Mouse (Mus musculus): ENCODE data around the gene Dusp8. TPM values are rescaled to one million over a fixed set of nuclear protein-coding genes. Genes with fewer than 3 reads are reported as not detected.
A peak's percentile ranks its signal among the peaks of the same experiment; 100 is the strongest.
"Not testable (repeated sequence)": the region's sequence is repeated elsewhere in the genome, so short reads cannot be mapped to it uniquely, and the experiment has no call there.

The Dusp8 gene
- 2.6 and 2.9 TPM in 2 replicates for polyA plus RNA-seq (2015; fragmentation: Nextera tagmentation; extraction: Ambion mirVana)

DNA sequence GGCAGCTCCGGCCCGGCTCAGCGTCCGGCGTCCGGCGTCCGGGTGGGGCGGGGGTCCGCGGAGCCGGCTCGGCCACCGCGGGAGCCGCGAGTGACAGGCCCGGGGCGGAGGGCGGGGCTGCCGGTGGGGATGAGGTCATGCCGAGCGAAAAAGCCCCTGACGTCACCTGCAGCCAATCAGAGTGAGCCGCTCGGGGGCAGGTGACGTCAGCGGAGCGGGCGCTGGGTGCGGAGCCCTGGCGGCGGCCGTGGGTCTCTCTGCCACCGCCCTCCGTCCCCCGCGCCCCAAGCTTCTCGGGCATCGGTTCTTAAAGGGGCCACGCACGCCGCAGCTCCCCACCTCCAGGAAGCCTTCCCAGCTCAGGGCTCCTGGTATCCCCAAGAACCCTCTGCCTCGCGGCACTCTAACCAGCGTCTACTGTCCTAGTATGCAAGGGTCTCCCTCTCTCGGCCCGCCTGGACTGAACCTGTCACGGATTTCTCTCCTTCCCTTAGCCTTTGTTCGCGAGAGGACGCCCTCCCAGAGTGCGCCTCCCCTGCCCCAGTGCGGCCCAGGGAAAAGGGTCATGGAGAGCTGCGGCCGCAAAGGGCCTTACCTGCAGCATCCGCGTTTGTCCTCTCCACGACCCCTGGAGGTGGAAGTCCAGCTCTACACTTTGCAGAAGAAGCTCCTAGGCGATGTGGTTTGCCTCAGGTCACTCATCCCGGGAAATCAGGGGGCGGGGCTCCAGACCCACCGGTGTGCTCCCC, at the start of gene Dusp8:
Gene Dusp8 (minus strand): TSS at position 661 of the 749 bp plus-strand sequence.
- ATAC-seq (replicated peaks; ENCODE audit: low FRiP score), result peak; percentile 90
- H3K36me3 ChIP-seq, result no peaks in the 10 kb centered on the region
- WGBS, result under 1% methylated on average over 62 of the region's 63 CpGs
- no peak within 1 kb of the TSS for H3K27ac ChIP-seq
- H3K9me3 ChIP-seq (replicated peaks), result no peaks in the 10 kb centered on the region
- peak within 1 kb of the TSS; percentile 67 for H3K9ac ChIP-seq
- H3K27me3 ChIP-seq, result peaks cover 89% of the 10 kb centered on the region
- peaks cover 19% of the 10 kb centered on the region for H3K4me1 ChIP-seq
- peak within 1 kb of the TSS; percentile 76 for H3K4me3 ChIP-seq (replicated peaks)
- H3K4me2 ChIP-seq, result peak within 1 kb of the TSS; percentile 98

DNA sequence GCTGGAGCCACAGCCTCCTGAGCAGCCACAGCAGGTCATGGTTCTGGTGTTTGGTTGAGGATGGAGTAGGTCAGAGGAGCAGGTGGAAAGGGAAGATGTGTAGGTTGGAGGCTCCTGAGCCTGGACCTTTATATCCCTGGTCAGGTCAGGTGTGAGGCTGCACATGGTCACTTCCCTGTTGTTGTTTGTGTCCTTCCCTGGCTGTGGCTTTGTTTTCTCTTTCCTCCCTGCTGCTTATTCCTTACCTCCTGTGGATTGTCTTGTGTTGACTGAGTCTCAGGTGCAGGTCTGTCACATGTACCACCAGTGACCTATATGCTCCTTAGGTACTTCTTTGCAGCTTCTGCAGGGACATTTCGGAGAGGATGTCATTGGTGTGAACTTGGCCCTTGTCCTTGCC, 48.9 kb upstream of the Dusp8 start, which contains the start of gene Gm45337:
Gene Gm45337 (minus strand): TSS at position 101 of the 400 bp plus-strand sequence.
- 86% methylated on average over 1 of the region's 1 CpGs for WGBS
- H3K4me2 ChIP-seq, result no peak within 1 kb of the TSS
- H3K4me1 ChIP-seq, result no peaks in the 10 kb centered on the region
- H3K9ac ChIP-seq, result no peak within 1 kb of the TSS
- peaks cover 10% of the 10 kb centered on the region for H3K27me3 ChIP-seq
- no peak for ATAC-seq (replicated peaks; ENCODE audit: low FRiP score)
- no peak within 1 kb of the TSS for H3K4me3 ChIP-seq (replicated peaks)
- H3K9me3 ChIP-seq (replicated peaks), result no peaks in the 10 kb centered on the region
- H3K36me3 ChIP-seq, result no peaks in the 10 kb centered on the region
- no peak within 1 kb of the TSS for H3K27ac ChIP-seq

DNA sequence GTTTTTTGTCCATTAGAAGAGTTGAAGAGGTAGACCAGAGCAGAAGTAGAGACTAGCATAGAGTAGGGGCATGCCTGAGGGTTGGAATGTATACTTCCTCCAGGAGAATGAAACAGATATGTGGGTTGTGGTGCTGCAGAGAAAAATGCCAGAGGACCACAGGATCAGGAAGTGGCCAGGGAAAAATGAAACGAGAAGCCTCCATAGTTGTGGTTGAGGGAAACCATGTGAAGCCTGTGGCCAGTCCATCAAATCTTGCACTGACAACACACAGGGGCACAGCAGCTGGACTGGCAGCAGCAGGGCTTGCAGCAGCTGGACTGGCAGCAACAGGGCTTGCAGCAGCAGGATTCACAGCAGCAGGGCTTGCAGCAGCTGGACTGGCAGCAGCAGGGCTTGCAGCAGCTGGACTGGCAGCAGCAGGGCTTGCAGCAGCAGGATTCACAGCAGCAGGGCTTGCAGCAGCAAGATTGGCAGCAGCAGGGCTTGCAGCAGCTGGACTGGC, 47.9 kb upstream of the Dusp8 start:
- ATAC-seq (replicated peaks; ENCODE audit: low FRiP score); H3K27ac ChIP-seq; H3K27me3 ChIP-seq; H3K4me1 ChIP-seq; H3K9me3 ChIP-seq (replicated peaks); H3K9ac ChIP-seq; H3K36me3 ChIP-seq; H3K4me2 ChIP-seq; H3K4me3 ChIP-seq (replicated peaks): not testable (repeated sequence)
- WGBS, result 43% methylated on average over 1 of the region's 1 CpGs

DNA sequence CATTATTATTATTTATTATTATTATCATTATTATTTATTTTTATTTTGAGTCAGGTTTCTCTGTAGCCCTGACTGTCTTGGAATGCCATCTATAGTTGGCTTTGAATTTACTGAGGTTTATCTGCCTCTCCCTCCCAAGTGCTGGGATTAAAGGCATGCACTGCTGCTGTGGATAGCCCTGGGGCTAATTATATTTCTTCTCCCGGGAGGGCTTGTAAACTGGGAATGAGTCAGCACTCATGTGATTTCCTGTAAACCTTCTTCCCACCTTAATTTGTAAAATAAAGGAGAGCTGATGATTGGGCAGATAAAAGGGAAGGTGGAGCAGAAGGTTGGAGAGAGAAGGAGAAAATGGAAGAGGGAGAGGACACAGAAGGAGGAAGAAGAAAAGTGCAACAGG, 45.1 kb upstream of the Dusp8 start:
- Histone ChIP-seq H3K27ac (no peak overlapping the region), H3K9ac (no peak overlapping the region), H3K27me3 (peaks cover 7% of the 10 kb centered on the region), H3K4me2 (no peak overlapping the region), H3K4me3 (replicated peaks) (no peak overlapping the region), H3K36me3 (no peaks in the 10 kb centered on the region), H3K4me1 (no peaks in the 10 kb centered on the region), H3K9me3 (replicated peaks) (no peaks in the 10 kb centered on the region)
- WGBS, result 2% methylated on average over 1 of the region's 1 CpGs
- no peak for ATAC-seq (replicated peaks; ENCODE audit: low FRiP score)

DNA sequence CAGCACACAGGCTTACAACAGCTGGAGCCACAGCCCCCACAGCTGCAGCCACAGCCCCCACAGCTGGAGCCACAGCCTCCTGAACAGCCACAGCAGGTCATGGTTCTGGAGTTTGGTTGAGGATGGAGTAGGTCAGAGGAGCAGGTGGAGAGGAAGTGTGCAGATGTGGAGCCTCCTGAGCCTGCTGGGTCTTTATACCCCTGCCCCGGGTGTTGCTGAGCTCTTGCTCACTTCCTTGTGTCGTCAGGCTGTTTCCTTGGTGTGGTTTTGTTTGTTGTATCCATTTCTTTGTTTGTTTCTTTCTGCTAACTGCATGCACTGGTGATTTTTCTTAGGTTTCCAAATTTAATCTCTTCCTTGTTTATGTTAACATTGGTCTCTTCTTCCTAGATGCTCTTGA, 40.3 kb upstream of the Dusp8 start, which contains the start of gene Gm39115:
Gene Gm39115 (minus strand): TSS at position 101 of the 400 bp plus-strand sequence.
- not testable (repeated sequence) for H3K27me3 ChIP-seq

DNA sequence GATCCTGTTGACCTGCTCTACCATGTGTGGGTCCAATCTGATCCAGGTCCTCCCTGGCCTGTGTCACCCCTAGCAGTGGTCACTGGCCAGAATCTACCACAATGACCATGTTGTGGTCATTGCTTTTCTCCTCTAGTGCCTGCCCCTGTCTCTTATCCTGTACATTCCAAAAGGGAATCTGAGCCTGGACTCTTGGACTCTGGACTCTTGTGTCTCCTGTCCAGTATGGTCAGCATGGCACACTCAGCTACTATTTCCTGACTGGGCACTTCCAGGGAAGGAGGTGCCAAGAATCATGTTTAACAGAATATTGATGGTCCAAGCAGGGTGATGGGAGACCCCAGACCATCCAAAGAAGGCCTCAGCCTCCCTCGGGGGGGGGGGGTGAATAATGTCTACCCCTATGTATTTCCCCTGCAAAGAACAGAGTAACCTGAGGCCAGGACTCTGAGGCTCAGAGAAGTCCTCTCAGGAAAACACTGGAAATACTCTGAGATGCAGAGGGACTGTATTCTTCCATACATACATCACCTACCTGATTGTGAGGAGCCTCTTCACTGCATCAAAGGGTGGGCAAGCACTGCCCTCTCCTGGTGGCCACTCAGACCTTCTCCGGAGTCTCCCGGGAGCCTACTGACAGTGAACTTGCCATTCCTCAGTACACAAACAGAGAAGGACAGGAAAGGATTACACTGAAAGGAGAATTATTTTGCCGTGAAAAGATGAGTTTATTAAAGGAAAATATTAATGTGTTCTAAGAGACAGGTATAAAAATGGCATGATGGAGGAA, 38.8 kb upstream of the Dusp8 start:
- Histone ChIP-seq H3K9me3 (replicated peaks) (no peaks in the 10 kb centered on the region), H3K9ac (no peak overlapping the region), H3K36me3 (no peaks in the 10 kb centered on the region), H3K4me3 (replicated peaks) (no peak overlapping the region), H3K27ac (no peak overlapping the region), H3K4me2 (no peak overlapping the region), H3K4me1 (no peaks in the 10 kb centered on the region), H3K27me3 (no peaks in the 10 kb centered on the region)
- WGBS, result 49% methylated on average over 4 of the region's 4 CpGs
- ATAC-seq (replicated peaks; ENCODE audit: low FRiP score), result no peak

More for the DNA sequence above, 40.3 kb upstream of the Dusp8 start, which contains the start of gene Gm39115:
- not testable (repeated sequence) for H3K36me3 ChIP-seq; H3K9me3 ChIP-seq (replicated peaks); H3K9ac ChIP-seq; H3K27ac ChIP-seq; H3K4me3 ChIP-seq (replicated peaks); H3K4me2 ChIP-seq; ATAC-seq (replicated peaks; ENCODE audit: low FRiP score); H3K4me1 ChIP-seq
- 44% methylated on average over 2 of the region's 2 CpGs for WGBS

DNA sequence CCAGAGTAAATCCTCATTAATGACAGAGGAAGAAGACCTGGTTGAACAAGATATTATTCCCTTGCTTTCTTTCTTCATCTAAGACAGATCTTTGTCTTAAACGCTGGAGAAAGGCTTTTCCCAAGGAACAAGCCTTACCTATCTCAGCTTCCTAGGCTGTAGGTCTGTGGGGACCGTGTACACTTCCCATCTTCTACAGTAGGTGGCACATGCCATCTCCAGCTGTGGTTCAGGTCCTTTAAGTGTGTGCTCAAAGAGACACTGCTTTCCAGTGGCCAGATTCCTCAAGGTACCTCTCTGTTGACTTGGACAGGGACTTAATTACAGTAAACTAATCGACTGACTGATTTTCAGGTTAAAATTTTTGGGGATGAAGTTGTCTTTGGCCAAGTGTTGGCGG, 33.2 kb upstream of the Dusp8 start:
- Histone ChIP-seq H3K27me3 (no peaks in the 10 kb centered on the region), H3K36me3 (no peaks in the 10 kb centered on the region), H3K4me2 (no peak overlapping the region), H3K9ac (no peak overlapping the region), H3K9me3 (replicated peaks) (no peaks in the 10 kb centered on the region), H3K4me3 (replicated peaks) (no peak overlapping the region), H3K4me1 (no peaks in the 10 kb centered on the region), H3K27ac (no peak overlapping the region)
- no peak for ATAC-seq (replicated peaks; ENCODE audit: low FRiP score)
- WGBS, result 65% methylated on average over 4 of the region's 4 CpGs

DNA sequence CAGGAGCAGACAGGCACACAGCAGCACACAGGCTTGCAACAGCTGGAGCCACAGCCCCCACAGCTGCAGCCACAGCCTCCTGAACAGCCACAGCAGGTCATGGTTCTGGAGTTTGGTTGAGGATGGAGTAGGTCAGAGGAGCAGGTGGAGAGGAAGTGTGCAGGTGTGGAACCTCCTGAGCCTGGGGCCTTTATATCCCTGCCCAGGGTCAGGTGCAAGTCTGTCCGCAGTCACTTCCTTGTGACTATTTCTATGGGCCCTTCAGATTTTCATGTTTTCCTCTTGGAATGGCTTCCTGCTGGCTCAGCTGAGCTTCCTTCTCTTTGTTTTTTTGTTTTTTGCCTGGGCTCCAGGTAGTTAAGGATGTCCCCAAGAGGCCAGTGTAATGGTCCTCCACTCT, 25.0 kb upstream of the Dusp8 start, which contains the start of gene Gm45618:
Gene Gm45618 (minus strand): TSS at position 101 of the 400 bp plus-strand sequence.
- H3K4me2 ChIP-seq; H3K4me3 ChIP-seq (replicated peaks); H3K27me3 ChIP-seq; H3K27ac ChIP-seq; H3K4me1 ChIP-seq; ATAC-seq (replicated peaks; ENCODE audit: low FRiP score); H3K9me3 ChIP-seq (replicated peaks); H3K36me3 ChIP-seq; H3K9ac ChIP-seq: not testable (repeated sequence)
- 100% methylated on average over 1 of the region's 1 CpGs for WGBS

DNA sequence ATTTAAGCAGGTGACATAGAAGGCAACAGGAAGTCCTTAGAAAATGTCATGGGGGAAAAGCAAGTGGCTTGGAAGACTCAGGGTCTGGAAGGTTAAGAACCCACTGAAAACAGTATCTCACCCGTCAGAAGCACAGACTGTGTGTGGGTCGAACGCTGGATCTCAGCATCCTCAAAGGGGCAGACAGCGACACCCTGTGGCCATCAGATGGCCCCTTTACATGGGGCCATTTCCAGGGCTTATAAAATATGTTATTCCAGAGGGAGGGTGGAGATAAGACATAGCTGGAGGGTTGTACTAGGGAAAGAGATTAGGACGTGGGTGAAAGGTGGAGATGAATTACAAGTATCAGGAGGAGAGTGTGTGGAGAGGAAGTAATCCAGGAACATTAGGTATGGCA, 24.0 kb upstream of the Dusp8 start:
- Histone ChIP-seq H3K27ac (no peak overlapping the region), H3K36me3 (no peaks in the 10 kb centered on the region), H3K27me3 (no peaks in the 10 kb centered on the region), H3K4me2 (no peak overlapping the region), H3K9me3 (replicated peaks) (no peaks in the 10 kb centered on the region), H3K4me3 (replicated peaks) (no peak overlapping the region), H3K9ac (no peak overlapping the region), H3K4me1 (no peaks in the 10 kb centered on the region)
- 19% methylated on average over 5 of the region's 5 CpGs for WGBS
- ATAC-seq (replicated peaks; ENCODE audit: low FRiP score), result no peak

DNA sequence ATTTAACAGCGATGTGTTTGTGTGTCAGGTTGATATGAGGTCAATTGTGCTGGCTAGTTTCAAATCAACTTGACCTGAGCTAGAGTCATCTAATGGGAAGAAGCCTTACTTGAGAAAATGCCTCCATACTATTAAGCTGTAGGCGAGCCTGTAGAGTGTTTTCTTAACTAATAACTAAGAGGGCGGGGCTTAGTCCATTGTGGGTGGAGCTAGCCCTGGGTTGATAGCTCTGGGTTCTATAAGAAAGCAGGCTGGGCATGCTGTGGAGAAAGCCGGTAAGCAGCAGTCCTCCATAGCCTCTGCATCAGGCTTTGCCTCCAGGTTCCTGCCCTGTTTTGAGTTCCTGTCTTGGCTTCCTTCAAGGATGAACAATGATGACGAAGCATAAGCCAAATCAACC, 9.1 kb upstream of the Dusp8 start:
- no peaks in the 10 kb centered on the region for H3K4me1 ChIP-seq
- no peak overlapping the region for H3K4me3 ChIP-seq (replicated peaks)
- WGBS, result 54% methylated on average over 5 of the region's 5 CpGs
- H3K27ac ChIP-seq, result no peak overlapping the region
- no peak overlapping the region for H3K4me2 ChIP-seq
- H3K9ac ChIP-seq, result no peak overlapping the region
- no peak for ATAC-seq (replicated peaks; ENCODE audit: low FRiP score)
- H3K27me3 ChIP-seq, result peaks cover 19% of the 10 kb centered on the region; the same call in 1 of the 2 replicates
- no peaks in the 10 kb centered on the region for H3K36me3 ChIP-seq
- H3K9me3 ChIP-seq (replicated peaks), result no peaks in the 10 kb centered on the region

DNA sequence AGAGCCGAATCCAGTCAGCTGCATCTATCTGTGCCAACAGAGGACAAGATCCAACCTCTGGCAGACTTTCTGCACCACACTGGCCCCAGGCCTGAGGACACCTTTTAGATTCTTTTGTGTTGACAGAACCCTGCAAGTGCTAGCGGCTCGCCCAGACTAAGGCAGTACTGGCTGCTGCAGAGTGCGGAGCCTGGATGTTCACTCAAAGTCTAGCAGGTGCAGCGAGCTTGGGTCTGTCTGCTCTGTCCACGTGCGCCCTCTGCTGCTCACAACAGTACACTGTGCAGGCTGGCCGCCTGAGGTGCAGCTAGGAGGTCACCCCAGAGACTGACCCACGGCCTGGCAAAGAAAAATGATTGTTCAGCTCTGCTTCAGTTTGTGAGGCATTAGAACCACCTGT, 2.1 kb upstream of the Dusp8 start:
- H3K4me3 ChIP-seq (replicated peaks), result no peak overlapping the region
- no peak overlapping the region for H3K9ac ChIP-seq
- no peak overlapping the region for H3K4me2 ChIP-seq
- no peaks in the 10 kb centered on the region for H3K36me3 ChIP-seq
- H3K9me3 ChIP-seq (replicated peaks), result no peaks in the 10 kb centered on the region
- ATAC-seq (replicated peaks; ENCODE audit: low FRiP score), result peak; percentile 53
- WGBS, result 8% methylated on average over 9 of the region's 9 CpGs
- peaks cover 19% of the 10 kb centered on the region for H3K4me1 ChIP-seq
- H3K27me3 ChIP-seq, result peaks cover 84% of the 10 kb centered on the region
- no peak overlapping the region for H3K27ac ChIP-seq

DNA sequence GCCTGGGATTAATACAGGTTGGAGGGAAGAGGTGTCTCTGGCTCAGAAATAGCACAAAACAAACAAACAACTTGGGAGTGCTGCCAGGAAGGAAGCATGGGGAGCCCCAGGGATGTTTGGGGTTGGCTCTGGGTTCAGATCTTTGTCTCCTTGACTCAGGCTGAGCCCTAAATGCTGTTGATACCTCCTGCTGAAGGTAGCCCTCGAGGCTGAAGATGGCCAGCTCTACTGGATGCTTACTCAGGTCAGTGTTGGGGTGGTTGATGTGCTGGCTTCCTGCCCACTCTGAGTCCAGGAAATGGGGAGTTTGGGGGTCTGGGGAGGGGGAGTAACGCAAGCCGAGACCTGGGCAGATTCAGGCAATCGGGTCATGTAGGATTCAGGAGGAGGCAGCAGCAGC, 1.1 kb upstream of the Dusp8 start:
- Histone ChIP-seq H3K9me3 (replicated peaks) (no peaks in the 10 kb centered on the region), H3K4me2 (no peak overlapping the region), H3K36me3 (no peaks in the 10 kb centered on the region), H3K4me1 (peaks cover 19% of the 10 kb centered on the region), H3K9ac (no peak overlapping the region), H3K4me3 (replicated peaks) (no peak overlapping the region), H3K27ac (no peak overlapping the region), H3K27me3 (peaks cover 94% of the 10 kb centered on the region)
- WGBS, result 59% methylated on average over 4 of the region's 4 CpGs
- ATAC-seq (replicated peaks; ENCODE audit: low FRiP score), result no peak

Data from kidney, embryonic 15.5 days (tissue).